Mouse (Mus musculus) left cerebral cortex, adult 18-20 months (tissue): ENCODE data around the gene Gm20777. TPM values are rescaled to one million over a fixed set of nuclear protein-coding genes. Genes with fewer than 3 reads are reported as not detected.
"Not testable (repeated sequence)": the region's sequence is repeated elsewhere in the genome, so short reads cannot be mapped to it uniquely, and the experiment has no call there.

Source experiments
- DNase-seq, 2 experiments: peaks; one replicate each; pipeline ENCODE4 v3.0.0; 2021 to 2022; ENCODE audit warnings: low spot score in 2 of 2, mixed read lengths in 1 of 2
- long read RNA-seq, 2 experiments: library from polyadenylated mRNA; stranded (forward); transcript quantifications; one replicate each; pipeline ENCODE4 v2.0.0; 2021
- total RNA-seq, 2 experiments: library from RNA; stranded (reverse); gene quantifications; 2 replicates each; pipeline ENCODE4 v1.2.3; 2021

The Gm20777 gene
- not detected for total RNA-seq
- long read RNA-seq, experiment 1 = 0 reads
- long read RNA-seq, experiment 2 = 0 reads

DNA sequence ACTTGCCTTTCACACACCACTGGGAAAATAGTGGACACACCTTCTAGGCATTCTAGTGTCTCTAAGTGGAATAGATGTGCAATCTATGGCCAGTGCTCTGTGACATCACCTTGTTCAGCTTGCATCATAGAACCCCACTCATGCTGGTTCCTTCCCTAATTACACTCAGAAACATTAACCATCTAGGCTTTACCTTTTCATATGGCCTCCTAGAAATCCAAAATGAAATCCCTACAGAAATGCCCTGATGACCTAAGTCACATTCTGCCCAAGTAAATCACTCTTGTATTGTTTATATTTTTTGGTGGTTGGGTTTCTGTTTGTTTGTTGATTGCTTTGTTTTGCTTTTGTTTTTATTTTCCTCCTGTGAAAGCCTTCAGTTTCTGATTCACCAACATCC lies at the start of gene Gm20777:
TSS of gene Gm20777 (minus strand) at position 101 of the 400 bp plus-strand sequence.
- not testable (repeated sequence) for DNase-seq

DNA sequence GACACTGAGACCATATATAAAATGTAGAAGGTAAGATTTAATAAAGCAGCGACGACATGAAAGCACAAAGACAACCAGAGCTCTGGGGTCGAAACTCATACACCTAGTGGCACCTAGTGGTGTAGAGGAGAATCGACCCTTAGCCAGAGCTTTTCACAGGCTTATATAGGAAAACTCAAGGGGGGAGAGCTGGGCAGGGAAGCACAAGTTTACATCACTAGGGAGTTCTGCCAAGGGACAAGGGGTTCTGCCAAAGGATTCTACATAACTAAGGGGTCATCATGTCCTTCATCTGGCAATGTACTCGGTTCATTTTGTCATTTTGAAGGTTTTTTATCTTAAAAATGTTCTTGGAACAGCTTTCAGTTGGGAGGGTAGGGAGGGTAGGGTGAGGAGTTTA lies 42.7 kb downstream of the Gm20777 start:
- peak in 1 of 2 experiments; percentile 2 for DNase-seq

DNA sequence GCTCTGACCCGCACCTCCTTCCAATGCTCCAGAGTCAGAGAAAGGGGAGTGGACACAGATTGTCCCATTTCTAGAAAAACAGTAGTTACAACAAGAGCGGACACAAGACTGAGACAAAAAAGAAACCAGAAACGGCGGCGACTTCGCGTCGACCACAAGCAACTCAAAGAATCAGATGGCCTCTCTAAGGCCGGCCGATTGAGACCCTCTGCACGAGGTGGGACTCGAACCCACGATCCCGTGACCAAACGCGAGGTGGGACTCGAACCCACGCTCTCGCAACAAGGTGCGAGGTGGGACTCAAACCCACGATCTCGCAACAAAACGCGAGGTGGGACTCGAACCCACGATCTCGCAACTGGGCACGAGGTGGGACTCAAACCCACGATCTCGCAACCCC lies 43.5 kb downstream of the Gm20777 start:
- not testable (repeated sequence) for DNase-seq

DNA sequence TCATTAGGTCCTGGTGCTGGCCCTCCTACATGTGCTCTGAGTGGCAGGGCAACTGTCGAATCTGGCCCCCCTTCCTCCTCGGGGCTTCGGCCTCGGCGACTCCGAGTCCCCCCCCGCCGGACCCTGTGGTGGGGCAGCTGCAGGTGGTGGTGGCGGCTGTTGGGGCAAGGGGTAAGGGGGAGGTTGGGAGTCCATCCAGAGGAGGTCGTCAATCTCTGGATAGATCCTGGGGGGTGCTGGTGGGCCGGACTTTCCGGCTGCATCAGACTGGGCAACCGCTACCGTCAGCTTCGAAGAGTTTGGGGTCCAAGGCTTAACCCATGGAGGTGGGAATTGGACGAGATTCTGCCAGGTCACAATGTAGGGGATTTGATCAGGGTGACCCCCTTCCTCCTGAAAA lies 44.0 kb downstream of the Gm20777 start:
- not testable (repeated sequence) for DNase-seq

DNA sequence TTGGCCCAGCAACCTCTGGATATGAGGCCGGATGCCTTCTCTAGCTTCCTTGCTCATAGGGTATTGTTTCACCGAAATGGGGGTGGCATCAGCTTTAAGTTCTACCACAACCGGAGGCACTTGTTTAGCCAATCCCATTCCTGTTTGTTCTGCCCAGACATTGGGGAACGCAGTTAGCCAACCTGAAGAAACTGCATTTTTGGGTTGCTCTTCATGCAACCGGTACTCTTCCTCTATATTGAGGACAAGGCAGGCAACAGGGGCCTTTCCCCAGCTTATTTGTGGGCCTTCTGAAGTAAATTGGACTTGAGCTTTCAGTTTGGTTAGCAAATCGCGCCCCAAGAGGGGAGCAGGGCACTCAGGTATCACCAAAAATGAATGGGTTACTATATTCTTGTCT lies 45.6 kb downstream of the Gm20777 start:
- DNase-seq = not testable (repeated sequence)

Other genes starting within 250 kb of the Gm20777 start
- gene Gm20737, start 216.4 kb downstream of the Gm20777 start, total RNA-seq = not detected
- gene Gm21775, start 199.0 kb downstream of the Gm20777 start, total RNA-seq = not detected
- gene Gm21900, start 136.1 kb downstream of the Gm20777 start, total RNA-seq = not detected